Mouse (Mus musculus): ENCODE measurements at regions not wholly inside any gene's neighbourhood (a gene's known extent, or its start where the extent isn't known, plus 50 kb on each side); places are given as distances from the start of the nearest gene placed in this dataset.

DNA sequence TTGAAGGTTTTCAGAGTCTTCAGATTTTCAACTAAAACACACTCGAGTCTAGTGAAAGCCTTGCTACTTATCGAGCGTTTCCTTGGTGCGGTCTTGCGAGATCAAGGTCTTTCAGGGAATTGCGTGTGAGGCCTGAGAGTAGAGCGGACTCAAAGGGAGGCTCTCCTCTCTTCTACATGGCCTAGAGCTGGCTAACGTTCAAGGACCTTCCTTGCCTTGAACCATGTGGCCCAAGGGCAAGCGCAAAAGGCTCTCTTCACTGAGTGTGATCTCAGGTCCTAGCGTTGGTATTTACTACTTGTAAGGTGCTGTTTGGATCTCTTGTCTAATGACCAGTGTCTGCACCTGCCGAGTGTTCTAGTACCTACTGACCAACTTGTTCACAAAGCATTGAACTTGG is 324.4 kb downstream of the Gm45692 start:
- DNase-seq (ENCODE audit: low spot score) = no peak

DNA sequence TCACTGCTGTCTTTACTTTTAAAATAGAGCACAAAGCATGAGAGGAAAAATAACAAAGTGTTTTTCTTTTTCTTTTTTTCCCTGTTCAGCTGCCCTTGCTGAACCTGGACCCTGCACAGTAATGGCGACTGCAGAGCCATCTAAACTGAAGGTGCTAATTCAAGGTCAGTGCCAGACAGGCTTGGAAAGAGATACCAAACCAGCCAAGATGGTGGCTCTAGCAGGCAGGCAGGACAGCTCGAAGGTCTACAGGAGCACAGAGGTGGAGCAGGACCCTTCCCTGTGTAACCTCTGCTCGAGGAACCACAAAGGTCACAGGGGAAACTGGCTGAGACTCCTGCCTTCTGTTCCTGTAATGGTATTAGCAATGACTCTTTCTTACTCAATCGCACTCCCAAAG is 326.7 kb downstream of the Gm45692 start:
- DNase-seq (ENCODE audit: low spot score) = no peak

DNA sequence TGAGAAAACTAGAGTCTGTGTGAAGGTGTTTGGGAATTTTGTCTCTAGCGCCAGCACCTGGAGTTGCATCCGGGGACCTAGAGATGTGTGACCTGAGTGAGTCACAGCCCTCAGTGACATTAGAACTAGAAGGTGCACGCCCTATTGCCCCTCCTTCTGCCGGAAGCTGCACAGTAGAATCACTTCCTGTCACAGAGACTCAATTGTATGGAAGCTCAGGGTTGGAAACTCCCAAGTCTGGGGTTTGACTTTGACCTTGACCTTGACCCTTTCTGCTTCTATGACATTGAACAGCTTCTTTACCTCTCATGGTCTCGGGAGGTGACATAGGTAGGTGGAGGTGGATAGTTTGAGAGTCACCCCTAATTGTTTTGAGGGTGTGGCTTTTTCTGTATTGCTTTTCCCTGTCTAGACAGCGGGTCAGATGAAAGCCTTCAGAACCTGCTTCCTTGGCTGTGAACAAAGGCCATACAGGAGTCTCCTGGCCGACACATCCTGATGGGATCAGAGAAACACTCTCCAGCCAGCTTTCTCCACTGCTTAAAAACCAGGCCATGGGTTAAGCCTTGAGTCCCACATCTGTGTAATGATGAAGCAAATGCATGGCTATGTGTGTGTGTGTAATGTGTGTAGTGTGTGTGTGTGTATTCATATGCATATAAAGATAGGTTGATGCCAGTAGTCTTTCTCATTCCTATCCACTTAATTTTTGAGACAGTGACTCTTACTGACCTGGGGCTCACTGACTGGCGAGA is 328.7 kb downstream of the Gm45692 start:
- no peak for DNase-seq (ENCODE audit: low spot score)

DNA sequence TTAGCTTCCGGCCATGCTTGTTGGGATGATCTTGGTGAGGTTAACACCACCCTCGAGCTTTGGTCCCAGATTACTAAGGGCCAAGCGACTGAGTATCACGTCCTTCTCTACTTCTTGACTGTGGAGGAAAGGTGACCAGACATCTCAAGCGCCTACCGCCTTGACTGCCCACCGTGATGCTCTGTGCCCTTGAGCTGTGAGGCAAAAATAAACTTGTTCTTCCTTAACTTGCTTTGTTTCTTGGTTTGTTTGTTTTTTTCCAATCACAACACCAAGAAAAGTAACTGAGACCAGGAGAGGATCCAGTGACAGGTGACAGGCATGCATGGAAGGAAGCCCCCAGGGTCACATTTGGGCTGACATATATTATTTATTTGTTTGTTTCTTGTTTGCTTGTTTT is 330.0 kb downstream of the Gm45692 start:
- DNase-seq (ENCODE audit: low spot score) = no peak

DNA sequence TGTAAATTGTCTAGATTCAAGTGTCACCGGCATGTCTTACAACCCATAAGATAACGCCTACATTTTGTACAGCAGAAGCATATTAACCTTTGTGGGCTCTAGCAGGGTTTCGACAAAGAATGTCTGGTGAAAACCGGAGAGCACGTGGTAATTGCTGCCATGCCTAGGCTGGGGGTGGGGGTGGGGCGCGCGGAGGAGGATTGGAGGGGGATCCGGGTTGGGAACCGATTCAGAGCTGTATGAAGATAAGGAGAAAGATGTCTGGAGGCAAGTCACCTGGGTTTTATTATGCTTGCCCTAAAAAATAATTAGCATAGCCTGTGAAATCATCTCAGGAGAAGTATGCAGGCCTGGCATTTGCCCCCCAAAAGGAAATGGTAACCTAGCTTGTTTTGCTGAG is 331.2 kb downstream of the Gm45692 start:
- DNase-seq (ENCODE audit: low spot score) = no peak

DNA sequence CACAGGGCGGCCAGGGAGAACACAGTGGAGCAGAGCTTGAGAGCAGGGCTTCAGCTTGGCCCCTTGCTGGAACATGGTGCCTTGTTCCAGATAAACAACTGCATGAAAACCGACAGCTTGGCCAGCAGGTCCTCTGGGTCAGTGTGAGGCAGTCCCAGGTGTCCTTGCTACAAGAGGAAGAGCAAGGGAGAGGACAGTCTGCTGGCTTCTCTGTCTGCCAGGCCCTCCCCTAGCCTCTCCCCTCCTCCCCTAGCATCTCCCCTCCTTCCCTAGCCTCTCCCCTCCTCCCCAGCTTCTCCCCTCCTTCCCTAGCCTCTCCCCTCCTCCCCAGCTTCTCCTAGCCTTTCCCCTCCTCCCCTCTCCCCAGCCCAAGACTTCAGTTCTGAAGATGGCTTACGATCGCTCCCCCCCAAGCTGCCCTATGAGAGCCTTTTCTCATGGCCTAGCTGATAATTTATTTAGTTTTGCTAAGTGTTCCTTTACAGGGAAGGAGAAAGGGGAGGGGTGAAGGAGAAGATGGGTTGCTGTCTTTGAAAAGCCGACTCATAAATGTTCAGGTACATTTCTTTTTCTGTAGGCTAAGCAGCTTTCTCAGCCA is 333.7 kb downstream of the Gm45692 start:
- no peak for DNase-seq (ENCODE audit: low spot score)

DNA sequence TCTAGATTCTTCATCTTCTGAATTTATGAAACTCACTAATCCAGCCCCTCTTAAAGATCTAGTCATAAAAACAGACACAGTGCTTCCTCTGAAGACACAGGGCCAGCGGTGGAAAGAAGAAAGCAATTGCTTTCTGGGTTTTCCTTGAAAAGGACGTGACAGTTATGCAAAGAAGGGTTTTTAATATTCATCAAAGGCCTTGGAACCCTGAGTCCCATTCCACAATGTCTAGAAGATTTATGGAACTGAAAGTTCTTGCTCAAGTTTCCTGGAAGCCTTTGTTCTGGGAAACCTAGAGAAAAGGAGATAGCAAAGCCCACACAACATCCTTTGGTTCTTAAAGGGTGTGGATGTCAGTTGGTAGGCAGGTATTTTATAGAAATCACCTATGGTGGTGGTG is 346.0 kb downstream of the Gm45692 start:
- no peak for DNase-seq (ENCODE audit: low spot score)

DNA sequence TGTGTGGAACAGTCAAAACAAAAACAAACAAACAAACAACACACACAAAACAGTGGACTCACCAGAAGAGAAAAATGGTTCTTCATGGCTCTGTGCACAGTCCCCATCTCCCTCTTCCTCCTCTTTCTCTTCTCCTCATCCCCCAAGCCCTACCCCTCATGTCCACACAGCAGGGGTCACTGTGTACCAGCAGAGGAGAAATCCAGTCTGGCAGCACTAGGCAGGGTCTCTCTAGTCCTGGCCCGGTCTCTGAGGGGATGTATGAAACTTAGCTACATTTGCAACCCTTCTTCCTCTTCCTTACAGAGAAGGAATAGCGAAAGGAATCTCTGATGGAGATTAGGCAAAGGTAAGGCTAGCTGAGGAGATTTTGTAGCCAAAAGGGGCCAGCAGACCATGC is 349.1 kb downstream of the Gm45692 start:
- DNase-seq (ENCODE audit: low spot score) = no peak

DNA sequence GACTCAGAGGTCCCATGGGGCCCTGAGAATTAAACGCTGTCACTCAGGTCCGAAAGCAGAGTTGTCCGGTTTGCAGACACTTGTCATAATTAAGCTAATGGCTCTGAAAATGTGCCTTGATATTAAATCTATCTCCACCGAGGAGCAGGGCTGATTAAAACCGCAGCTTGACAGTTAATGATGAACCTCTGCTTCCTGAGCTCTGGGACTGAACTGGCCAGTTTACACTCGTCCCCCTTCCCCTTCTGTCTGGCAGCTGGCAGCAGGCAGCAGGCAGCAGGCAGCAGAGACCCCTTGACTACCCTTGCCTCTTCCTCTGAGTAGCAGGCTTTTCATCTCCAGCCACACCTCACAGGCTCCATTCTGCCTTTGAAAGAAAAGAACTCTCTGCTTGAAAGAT is 350.4 kb downstream of the Gm45692 start:
- no peak for DNase-seq (ENCODE audit: low spot score)

DNA sequence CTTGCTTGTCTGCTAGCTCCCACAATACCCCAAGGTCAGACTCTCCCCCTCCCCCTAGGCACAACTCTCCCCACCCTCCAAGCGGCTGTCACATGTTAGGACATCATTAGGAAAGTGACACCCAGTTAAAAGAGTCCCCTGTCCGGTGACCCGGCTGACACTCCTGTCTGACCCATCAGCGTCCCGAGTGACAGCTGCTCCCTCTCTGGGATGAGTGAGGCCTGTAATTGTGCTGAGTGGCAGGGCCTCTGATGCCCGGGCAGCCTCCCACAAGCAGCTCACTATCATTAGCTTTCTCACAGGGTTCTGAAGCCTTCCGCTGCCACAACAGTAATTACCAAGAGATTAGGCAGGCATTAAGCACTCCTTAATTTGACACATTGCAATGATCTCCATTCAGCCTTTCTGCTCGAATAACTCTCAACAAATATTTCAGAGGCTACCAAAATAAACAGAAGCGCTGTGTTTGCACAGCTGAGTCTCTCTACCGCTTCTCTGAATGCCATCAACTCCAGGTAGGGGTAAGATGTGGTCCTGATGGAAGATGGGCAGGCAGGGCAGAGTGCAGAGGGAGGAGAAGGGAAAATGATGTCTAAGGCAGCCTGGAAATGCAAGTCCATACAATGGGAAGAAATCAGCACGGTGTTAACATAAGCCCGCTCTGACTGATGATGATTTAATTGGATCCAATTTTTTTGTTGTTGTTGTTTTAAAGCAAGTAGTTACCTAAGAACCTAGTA is 352.6 kb downstream of the Gm45692 start:
- peak; percentile 2 for DNase-seq (ENCODE audit: low spot score)

DNA sequence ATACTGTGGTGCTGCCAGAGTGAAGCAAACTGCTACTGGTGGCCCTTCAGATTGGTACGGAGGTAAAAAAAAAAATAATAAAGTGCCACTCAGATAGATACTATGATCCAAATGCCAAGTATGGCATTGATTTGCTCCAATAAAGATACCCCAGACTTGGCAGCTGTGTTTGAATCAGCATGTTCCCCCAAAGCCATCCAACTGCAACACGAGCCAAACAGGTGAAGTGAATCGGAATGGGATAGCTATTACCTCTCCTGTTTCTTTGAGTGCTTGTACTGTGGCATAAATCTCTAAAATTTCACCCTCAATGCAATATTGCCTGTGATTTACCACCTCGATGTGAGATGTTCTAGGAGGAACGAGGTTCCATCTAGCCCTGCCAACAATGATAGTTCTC is 365.4 kb downstream of the Gm45692 start:
- DNase-seq (ENCODE audit: low spot score) = no peak

DNA sequence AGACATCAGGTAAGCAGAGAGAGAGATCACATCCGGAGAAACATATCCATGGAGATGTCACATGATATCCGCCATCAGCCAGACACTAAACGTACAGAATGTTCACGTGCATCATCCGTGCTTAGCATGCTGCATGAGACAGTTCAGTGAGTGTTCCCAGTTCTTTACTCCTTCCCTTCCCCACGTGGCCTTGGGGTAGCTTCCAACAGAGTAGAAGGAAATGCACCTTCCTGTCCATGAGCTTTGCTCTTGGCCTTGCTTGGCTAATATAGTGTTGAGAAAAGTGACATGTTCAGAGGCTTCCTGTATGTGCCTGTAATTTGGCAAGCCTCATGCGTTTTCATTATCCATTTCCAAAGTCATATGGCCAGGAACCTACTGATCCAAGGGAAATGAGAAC is 368.5 kb downstream of the Gm45692 start:
- DNase-seq (ENCODE audit: low spot score) = no peak

DNA sequence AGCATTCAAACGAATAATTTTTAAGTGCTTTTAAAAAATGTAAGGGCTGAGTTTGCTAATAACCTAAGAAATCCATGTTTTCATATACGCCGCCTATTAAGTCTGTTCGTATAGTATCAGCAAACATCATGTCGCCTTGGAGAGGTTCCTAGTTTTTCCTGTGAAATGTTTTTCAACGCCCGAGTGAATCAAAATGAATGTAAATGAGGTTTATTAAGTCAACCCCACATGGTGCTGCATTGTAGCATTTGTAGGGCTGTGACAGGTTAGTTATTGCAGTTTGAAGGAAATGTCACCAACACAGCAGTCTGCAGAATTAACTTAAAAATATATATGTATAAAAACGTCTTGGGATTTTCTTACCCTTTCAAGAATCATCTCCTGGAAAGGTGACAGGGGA is 369.3 kb downstream of the Gm45692 start:
- DNase-seq (ENCODE audit: low spot score) = no peak

DNA sequence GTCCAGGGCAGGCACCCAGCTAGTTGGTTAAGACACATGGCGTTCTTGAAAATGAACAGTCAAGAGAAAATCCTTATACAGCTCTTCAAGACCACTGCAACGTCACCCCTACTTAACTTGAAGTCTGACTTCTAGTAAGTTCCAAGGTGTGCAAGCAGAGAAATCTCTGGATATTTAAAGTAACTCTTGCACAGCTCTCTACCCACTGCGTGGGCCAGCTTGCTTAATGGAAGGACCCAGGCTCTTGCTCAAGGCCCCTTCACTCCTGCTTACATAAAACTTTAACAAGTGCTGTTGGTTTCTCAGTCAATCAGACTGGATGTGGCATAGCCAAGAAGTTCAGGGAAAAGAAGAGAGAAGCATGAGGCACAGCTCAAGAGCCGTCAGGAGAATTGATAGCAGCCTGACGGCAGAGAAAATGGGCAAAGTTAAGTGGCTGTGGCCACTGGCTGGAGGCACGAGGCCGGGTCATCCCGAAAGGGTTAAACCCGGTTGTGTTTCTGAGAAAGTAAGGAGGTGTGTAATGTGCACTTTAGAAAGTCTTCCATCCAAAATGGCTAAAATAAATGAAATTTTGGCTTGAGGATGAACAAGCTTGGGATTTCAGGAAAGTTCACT is 382.0 kb downstream of the Gm45692 start:
- no peak for DNase-seq (ENCODE audit: low spot score)

DNA sequence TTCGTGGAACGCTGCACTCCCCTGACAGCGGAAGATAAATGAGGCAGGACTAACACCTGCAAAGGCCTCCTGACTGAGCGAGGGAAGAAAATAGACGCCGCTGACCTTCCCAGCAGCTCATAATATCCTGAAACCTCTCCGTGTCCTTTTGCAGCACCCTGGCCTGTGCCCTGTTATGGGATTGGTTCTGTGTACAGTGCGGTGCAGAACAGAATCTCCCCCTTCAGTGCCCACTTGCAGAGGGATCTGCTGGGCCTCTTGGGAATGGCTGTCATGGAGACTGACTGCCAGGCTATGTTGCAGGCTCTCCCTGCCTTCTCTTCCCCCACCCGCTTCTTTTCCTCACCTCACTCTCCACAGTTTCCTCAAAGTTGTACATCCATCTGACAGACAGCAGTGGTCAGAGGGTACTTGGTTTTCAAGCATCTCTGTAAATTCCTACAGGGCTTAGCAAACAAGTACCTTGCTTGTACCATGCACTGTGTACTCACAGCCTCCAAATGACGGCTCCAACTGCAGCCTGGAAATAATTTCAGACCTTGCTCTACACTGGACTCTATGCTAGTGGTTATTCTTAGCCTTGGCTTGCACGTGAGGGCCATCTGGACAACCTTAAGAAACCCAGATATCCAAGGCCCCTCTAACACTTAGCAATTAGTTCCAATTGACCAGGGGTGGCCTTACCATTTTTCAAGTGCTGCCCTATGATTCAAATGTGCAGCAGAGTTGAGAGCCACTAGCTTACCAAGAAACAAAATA is 382.7 kb downstream of the Gm45692 start:
- DNase-seq (ENCODE audit: low spot score) = no peak

DNA sequence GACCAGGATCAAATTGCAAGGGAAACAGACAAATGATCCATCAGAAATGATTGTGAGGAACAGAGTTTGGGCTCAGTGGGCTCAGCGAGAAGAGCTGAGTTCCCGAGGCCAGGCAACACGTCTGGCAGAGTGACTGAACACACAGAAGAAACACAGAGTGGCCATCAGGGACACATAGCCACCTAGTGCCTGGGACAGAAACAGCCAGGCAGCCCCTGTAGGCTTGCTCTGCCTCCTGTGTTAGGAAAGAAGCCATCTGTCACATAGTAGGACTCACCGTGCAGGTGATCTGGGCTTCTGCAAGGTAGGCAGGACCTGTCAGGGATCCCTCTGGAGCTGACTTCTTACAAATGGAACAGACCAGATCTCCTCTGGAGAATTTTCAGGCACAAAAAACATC is 383.4 kb downstream of the Gm45692 start:
- DNase-seq (ENCODE audit: low spot score) = no peak

DNA sequence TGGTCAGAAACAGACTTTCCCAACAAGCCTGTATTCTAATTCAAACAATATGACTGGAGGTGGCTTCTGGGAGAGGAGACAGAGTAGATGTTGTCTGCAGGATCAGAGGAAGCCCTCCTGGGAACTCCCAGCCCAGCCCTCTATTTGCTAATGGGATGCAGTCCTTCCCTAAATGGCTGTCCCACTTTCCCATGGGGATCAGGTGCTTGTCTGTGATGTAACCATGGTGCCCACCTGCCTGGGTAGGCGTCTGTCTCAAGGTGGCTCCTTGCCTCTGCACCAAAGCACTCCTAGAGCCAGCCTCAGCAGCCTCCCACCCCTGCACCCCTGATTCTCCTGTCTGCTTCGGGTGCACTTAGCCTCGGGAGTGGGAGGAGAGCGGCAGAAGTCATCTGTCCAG is 384.6 kb downstream of the Gm45692 start:
- no peak for DNase-seq (ENCODE audit: low spot score)

DNA sequence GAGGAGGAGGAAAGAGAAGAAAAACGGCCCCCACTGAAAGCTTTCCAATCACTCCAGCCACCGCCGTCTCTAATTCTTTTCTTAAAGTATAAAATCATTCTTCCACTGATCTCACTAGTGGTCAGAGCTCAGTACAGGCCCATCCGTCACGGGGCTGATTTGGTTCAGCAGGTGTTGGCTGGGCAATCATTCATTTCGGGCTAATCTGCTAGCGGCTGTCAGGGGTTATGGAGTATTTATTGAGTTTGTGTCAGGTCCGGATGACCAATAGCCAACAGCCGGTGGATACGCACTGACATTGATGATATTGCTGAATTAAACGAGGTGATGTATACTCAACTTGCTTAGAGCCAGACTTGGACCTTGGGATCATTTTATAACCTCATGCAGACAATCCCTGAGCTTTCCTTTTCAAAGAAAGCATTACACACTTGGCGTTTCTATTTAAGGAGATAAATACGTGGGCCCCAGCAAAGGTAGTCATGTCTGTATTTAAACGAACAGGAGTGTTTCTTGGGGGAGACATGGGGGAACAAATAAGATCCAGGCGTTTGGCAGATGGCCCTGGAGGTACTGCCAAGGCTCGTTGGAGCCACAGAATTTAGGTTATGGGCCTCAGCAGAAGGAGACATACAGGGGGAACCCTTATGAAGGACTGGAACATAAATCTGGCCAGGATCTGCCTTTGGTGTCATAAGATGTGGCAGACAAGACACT is 385.1 kb downstream of the Gm45692 start:
- DNase-seq (ENCODE audit: low spot score) = no peak

DNA sequence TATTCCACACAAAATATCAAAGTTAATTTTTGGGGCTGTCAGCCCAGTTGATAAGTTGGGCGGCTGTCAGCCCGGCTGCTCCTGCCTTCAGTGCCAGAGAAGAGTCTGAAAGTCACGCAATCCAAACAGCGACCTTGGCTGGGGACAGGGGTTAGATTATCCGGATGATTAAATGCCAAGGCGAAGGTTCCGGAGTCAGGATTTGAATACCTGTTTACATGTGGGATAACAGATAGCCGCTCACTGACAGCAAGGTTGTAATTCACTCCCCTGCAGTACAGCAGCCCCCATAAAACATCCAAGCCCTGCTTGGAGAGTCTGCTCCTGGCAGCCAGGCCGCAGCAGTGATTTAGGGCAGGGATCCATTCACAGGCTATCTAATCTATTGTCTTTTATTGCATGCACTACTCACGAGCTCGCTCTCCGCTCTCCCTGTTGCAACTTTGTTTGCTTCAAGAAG is 388.3 kb downstream of the Gm45692 start:
- no peak for DNase-seq (ENCODE audit: low spot score)

DNA sequence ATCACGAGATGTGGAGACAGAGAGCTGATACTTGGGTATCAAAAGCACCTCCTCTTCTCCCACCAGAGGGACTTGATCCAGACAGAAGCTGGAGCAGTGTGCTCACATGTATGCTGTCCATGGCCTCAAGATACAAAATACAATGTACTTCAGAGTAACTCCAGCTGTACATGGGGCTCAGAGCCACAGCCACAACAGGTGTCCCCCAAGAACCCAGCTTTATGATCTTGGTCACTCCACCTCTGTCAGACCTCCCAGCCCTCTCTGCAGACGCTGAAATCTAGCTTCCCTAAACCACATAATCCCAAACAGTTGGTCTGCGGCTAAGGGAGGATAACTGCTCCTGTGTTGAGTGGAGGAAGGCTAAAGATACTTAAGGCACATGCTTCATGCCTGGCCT is 389.9 kb downstream of the Gm45692 start:
- no peak for DNase-seq (ENCODE audit: low spot score)

DNA sequence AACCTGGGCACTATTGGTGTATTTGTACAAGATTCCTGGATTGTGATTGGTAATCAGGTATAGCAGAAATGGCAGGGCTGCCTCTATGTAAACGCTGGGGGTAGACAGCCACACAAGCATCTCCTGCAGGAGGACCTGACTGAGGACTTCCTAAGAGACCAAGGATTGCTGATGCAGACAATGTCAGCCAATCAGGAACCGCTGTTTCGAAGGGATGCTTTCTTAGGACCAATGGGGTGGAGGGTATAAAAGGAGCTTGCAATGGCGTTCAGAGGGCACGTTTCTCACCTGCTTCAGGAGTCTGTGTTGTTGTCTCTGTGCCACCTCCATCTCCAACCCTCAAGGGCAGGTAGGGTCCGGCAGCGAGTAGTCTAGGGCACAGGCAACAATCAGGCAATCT is 393.7 kb downstream of the Gm45692 start:
- DNase-seq (ENCODE audit: low spot score) = no peak

DNA sequence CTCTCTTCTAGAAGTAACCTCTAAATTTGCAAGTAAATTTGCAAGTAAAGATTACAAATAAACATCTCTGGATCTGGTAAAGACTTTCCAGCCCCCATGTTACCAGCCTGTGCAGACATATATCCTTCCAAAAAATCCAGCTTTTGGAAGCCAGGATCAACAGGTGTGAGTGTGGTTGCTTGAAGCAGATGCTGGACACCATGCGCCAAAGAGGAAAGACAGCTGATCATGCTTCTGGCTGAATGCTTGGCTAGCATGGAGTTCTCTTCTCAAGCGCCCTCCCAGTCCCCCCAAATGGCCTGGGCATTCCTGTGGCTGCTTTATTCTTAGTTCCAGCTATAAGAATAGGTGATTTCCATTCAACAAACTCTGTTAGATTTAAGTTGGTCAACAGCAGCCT is 404.9 kb downstream of the Gm45692 start:
- DNase-seq (ENCODE audit: low spot score) = no peak

Measured in left cerebral cortex, adult 11 months (tissue).